8 mouse cellular contexts compared by ENCODE assay signal in genomic region chr8:47446312-47447046, GRCm38 (mm10). TPM values are rescaled to one million over a fixed set of nuclear protein-coding genes. Genes with fewer than 3 reads are reported as not detected.
DNase-seq lines count a peak whose midpoint lies in the region; ATAC-seq lines count a peak whose summit lies in the region.

Gene Stox2 (minus strand): TSS chr8:47446362.

- no peaks in the 10 kb centered on the region for H3K9me3 ChIP-seq in limb, embryonic 12.5 days

- H3K9ac ChIP-seq in limb, embryonic 12.5 days (replicated peaks): no peak within 1 kb of the TSS

- no peak within 1 kb of the TSS for H3K4me3 ChIP-seq in limb, embryonic 12.5 days (replicated peaks)

- no peak for ATAC-seq in limb, embryonic 12.5 days (ENCODE audit: insufficient number of reproducible peaks, insufficient read depth, low FRiP score, low TSS enrichment, low read depth)

- DNase-seq in embryo, embryonic 10.5 days (ENCODE audit: low spot score): peak; percentile 2
- DNase-seq in embryo, embryonic 10 days (ENCODE audit: low spot score): no peak
- no peak for DNase-seq in adrenal gland, postnatal 10 days
- peak; percentile 33 for DNase-seq in forelimb bud, embryonic 11.5 days (ENCODE audit: low read depth, low spot score)
- DNase-seq in spleen, postnatal 4 days (ENCODE audit: low spot score in 2 of 2): no peak
- DNase-seq in natural killer cell, adult 2 months (ENCODE audit: low spot score in 2 of 2): no peak
- no peak for DNase-seq in spleen, postnatal 14 days (ENCODE audit: low spot score in 2 of 2)

- H3K4me2 ChIP-seq in limb, embryonic 12.5 days: 0 out of 2 replicates have a peak within 1 kb of the TSS, but pooled peaks have one; percentile 4

- 73% methylated on average over 19 of the region's 19 CpGs for WGBS in limb, embryonic 12.5 days

- H3K36me3 ChIP-seq in limb, embryonic 12.5 days: no peaks in the 10 kb centered on the region

- 0 out of 2 replicates have a peak, but pooled peaks cover 3% of the 10 kb centered on the region for H3K4me1 ChIP-seq in limb, embryonic 12.5 days (replicated peaks)

- peak within 1 kb of the TSS; percentile 50; the same call in 1 of the 2 replicates for H3K27ac ChIP-seq in limb, embryonic 12.5 days

- no peaks in the 10 kb centered on the region for H3K27me3 ChIP-seq in limb, embryonic 12.5 days

RNA-seq across cellular contexts. Expression of gene Stox2, which starts in this region (rescaled TPM):
- 10 to 100 TPM; 12.4 to 18.8 TPM for total RNA-seq in adrenal gland, postnatal 10 days (2021)
- 24.5 and 25.0 TPM in 2 replicates for polyA plus RNA-seq in limb, embryonic 12.5 days (2016; fragmentation: Nextera tagmentation; extraction: Ambion mirVana)

Comparison
In these comparisons a context has a peak if more than half of its experiments do, and no peak if none do; other contexts are left out.
1. DNase-seq: peak in embryo, embryonic 10.5 days (single experiment) and forelimb bud, embryonic 11.5 days (single experiment); none in embryo, embryonic 10 days (single experiment), adrenal gland, postnatal 10 days (single experiment), spleen, postnatal 4 days (0 of 2), natural killer cell, adult 2 months (0 of 2) and spleen, postnatal 14 days (0 of 2).